Mouse (Mus musculus) limb, embryonic 11.5 days (tissue): ENCODE measurements around the gene Nmrk2. TPM values are rescaled to one million over a fixed set of nuclear protein-coding genes. Genes with fewer than 3 reads are reported as not detected.

Experiments
- ATAC-seq: fragments of 200-750 bp; cut with Nextera tagmentation; 2 replicates; pipeline ENCODE4 v1.8.0; 2017; ENCODE audit warnings: low read depth; ENCODE audit not compliant: insufficient number of reproducible peaks, low FRiP score, low TSS enrichment
- DNase-seq: peaks from one replicate; pipeline ENCODE4 v3.0.0-alpha.2; 2015; ENCODE audit warnings: low spot score
- H3K27ac ChIP-seq: fragments of 300-500 bp; sonication (generic); replicated peaks from 2 replicates; pipeline ENCODE4 v1.5.1; 2014; ENCODE audit warnings: low read depth, mild to moderate bottlenecking, low read length
- H3K27me3 ChIP-seq: fragments of 300-500 bp; sonication (generic); 2 replicates; pipeline ENCODE4 v1.6.1; 2014; ENCODE audit warnings: mild to moderate bottlenecking, low read length, mixed read lengths; ENCODE audit not compliant: control insufficient read depth, insufficient read depth
- H3K36me3 ChIP-seq: fragments of 300-500 bp; sonication (generic); 2 replicates; pipeline ENCODE4 v1.6.1; 2014; ENCODE audit warnings: mild to moderate bottlenecking, low read length, moderate library complexity, mixed read lengths; ENCODE audit not compliant: control insufficient read depth, insufficient read depth
- H3K4me1 ChIP-seq: fragments of 300-500 bp; sonication (generic); 2 replicates; pipeline ENCODE4 v1.6.1; 2014; ENCODE audit warnings: low read length, mixed read lengths; ENCODE audit not compliant: control insufficient read depth, insufficient read depth
- H3K4me2 ChIP-seq: fragments of 300-500 bp; sonication (generic); 2 replicates; pipeline ENCODE4 v1.6.1; 2014; ENCODE audit warnings: low read depth, mild to moderate bottlenecking, moderate library complexity; ENCODE audit not compliant: severe bottlenecking
- H3K4me3 ChIP-seq: fragments of 300-500 bp; sonication (generic); 2 replicates; pipeline ENCODE4 v1.5.1; 2014; ENCODE audit warnings: low read depth, low read length
- H3K9ac ChIP-seq: fragments of 300-500 bp; sonication (generic); 2 replicates; pipeline ENCODE4 v1.6.1; 2014; ENCODE audit warnings: mild to moderate bottlenecking, low read length
- H3K9me3 ChIP-seq: fragments of 300-500 bp; sonication (generic); 2 replicates; pipeline ENCODE4 v1.6.1; 2016; ENCODE audit warnings: low read length; ENCODE audit not compliant: control insufficient read depth
- WGBS: fragments of 180-500 bp; shearing (Covaris S2); extraction: QIAGEN DNeasy Blood & Tissue Kit; methylation state at CpG from one replicate; pipeline ENCODE4 v1.1.7; 2014; 5-methylcytosine and 5-hydroxymethylcytosine counted together
- polyA plus RNA-seq: library from polyadenylated mRNA; unstranded; fragments of >200 nt; fragmentation: Nextera tagmentation; extraction: Ambion mirVana; gene quantifications from 2 replicates; pipeline ENCODE4 v1.2.1, GENCODE M21; 2014

Gene Nmrk2
- polyA plus RNA-seq, 1 experiment from 2014 or later, result 0.08 TPM

DNA sequence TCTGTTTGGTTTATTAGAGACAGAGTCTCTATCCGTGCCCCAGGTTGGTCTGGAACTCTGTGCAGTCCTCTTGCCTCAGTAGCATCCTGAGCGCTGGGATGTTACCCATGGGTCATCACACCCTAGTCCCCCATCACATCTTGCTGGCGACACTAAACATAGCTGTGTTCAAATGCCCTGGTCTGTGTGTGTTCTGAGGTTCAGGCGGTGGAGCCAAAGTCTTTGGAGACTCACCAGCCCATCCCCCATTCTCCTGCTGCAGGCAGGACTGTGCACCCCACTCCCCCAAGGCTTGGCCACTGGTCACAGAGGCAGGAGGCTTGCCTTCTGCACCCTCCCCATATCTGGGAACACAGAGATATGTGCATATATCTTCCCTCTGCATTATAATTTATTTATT is 2.3 kb upstream of the Nmrk2 start:
- 74% methylated on average over 4 of the region's 4 CpGs for WGBS
- Histone ChIP-seq H3K4me1 (no peaks in the 10 kb centered on the region), H3K4me2 (no peak overlapping the region), H3K27me3 (peaks cover 3% of the 10 kb centered on the region; the same call in 1 of the 2 replicates), H3K27ac (no peak overlapping the region), H3K9me3 (no peaks in the 10 kb centered on the region), H3K9ac (no peak overlapping the region), H3K36me3 (no peaks in the 10 kb centered on the region), H3K4me3 (no peak overlapping the region)
- DNase-seq, result no peak
- ATAC-seq, result no peak

- no peaks in the 10 kb centered on the region for H3K4me1 ChIP-seq
- no peak overlapping the region for H3K4me2 ChIP-seq
- no peaks in the 10 kb centered on the region for H3K9me3 ChIP-seq
- no peak overlapping the region for H3K4me3 ChIP-seq
- no peaks in the 10 kb centered on the region for H3K36me3 ChIP-seq
- ATAC-seq, result no peak
- H3K27ac ChIP-seq, result no peak overlapping the region
- H3K27me3 ChIP-seq, result peaks cover 3% of the 10 kb centered on the region; the same call in 1 of the 2 replicates
- 61% methylated on average over 8 of the region's 8 CpGs for WGBS
- no peak for DNase-seq
- H3K9ac ChIP-seq, result no peak overlapping the region
Measured at GRCm38 (mm10) chr10:81202978-81203720, 1.3 kb upstream of the Nmrk2 start.

DNA sequence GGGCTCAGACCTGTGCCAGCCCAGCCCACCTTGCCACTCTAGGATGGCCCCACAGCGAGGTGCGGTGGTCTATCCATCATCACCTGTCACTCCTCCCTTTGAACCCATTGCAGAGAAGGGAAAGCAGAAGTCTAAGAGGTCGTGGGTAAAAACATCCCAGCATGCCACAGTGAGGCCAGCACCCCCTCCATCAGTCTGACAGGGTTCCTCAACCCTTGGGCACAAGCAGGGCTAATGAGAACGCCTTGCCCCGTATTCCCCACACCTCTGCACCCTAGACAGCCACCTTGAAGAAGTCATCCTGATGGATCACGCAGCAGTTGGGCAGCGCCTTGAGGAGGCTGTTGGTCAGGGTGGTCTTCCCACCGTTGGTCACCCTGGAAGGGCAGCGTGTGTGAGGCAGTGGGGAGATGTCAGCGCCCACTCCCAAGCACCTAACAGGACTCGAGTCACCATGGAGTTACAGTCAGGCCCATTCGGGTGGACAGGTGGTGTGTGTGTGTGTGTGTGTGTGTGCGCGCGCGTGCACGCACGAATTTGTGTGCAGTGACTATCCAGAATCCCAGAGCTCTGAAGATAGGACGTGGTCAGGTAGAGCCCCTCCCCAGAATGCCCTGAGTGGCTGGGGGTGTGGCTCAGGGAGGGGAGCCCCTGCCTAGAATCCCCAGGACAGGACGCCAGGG is 1.1 kb downstream of the Nmrk2 start:
- 72% methylated on average over 20 of the region's 20 CpGs for WGBS
- H3K9me3 ChIP-seq, result no peaks in the 10 kb centered on the region
- no peaks in the 10 kb centered on the region for H3K36me3 ChIP-seq
- H3K4me1 ChIP-seq, result no peaks in the 10 kb centered on the region
- no peak for DNase-seq
- H3K4me2 ChIP-seq, result no peak overlapping the region
- no peak overlapping the region for H3K9ac ChIP-seq
- no peak overlapping the region for H3K4me3 ChIP-seq
- H3K27me3 ChIP-seq, result peaks cover 9% of the 10 kb centered on the region
- ATAC-seq, result no peak
- H3K27ac ChIP-seq, result no peak overlapping the region

DNA sequence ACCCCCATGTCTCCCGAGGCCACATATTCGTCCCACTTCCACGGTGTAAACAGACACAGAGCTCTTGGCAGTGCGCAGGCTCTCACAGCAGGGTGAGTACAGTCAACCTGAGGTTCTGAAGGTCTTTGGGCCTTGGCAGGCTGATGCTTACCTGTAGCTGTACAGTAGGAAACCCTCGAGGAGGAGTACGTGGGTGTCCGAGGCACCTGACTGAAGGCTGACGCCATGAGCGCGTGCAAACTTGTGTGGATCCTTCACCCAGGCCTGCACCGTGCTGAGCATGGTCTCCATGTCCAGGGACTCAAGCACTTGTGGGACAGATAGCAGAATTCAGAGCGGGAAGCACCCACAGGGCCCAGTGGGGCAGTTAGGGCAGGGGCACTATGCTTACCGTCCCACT is 1.7 kb downstream of the Nmrk2 start:
- Histone ChIP-seq H3K9me3 (no peaks in the 10 kb centered on the region), H3K4me3 (no peak overlapping the region), H3K36me3 (no peaks in the 10 kb centered on the region), H3K4me2 (no peak overlapping the region), H3K27me3 (peaks cover 15% of the 10 kb centered on the region), H3K27ac (no peak overlapping the region), H3K4me1 (no peaks in the 10 kb centered on the region), H3K9ac (no peak overlapping the region)
- 87% methylated on average over 13 of the region's 13 CpGs for WGBS
- DNase-seq, result no peak
- ATAC-seq, result no peak

DNA sequence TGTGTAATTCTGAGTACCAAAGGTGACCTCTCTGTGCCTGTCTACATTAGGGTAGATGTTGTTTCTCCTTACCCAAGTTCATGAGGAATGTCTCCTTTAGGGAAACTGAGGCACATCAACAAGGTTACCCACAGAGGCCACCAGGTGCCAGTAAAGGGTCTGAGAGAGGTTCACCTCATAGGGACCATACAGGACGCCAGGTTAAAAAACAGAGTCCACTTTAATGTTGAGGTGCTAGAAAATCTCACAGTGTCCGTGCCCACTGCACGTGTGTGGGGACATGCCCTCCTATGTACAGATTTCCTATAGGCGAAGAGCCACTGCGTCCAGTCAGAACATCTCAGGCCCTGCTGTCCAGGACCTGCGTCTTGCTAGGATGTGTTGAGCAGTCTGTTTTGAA is 2.9 kb downstream of the Nmrk2 start:
- peaks cover 3% of the 10 kb centered on the region; the same call in 1 of the 2 replicates for H3K4me1 ChIP-seq
- no peaks in the 10 kb centered on the region for H3K9me3 ChIP-seq
- H3K4me3 ChIP-seq, result no peak overlapping the region
- H3K27ac ChIP-seq, result no peak overlapping the region
- no peak overlapping the region for H3K4me2 ChIP-seq
- no peak for DNase-seq
- peaks cover 26% of the 10 kb centered on the region for H3K27me3 ChIP-seq
- no peak for ATAC-seq
- H3K36me3 ChIP-seq, result no peaks in the 10 kb centered on the region
- WGBS, result 82% methylated on average over 6 of the region's 6 CpGs
- no peak overlapping the region for H3K9ac ChIP-seq

GRCm38 (mm10) chr10:81198230-81198629 is 3.6 kb downstream of the Nmrk2 start:
- DNase-seq, result peak; percentile 86
- Histone ChIP-seq H3K4me3 (no peak overlapping the region), H3K27me3 (peaks cover 30% of the 10 kb centered on the region), H3K9ac (no peak overlapping the region), H3K27ac (no peak overlapping the region), H3K4me2 (no peak overlapping the region), H3K36me3 (no peaks in the 10 kb centered on the region), H3K9me3 (no peaks in the 10 kb centered on the region), H3K4me1 (peaks cover 5% of the 10 kb centered on the region; the same call in 1 of the 2 replicates)
- ATAC-seq, result no peak
- WGBS, result 2% methylated on average over 9 of the region's 9 CpGs

- 57% methylated on average over 6 of the region's 6 CpGs for WGBS
- no peak overlapping the region for H3K27ac ChIP-seq
- H3K4me2 ChIP-seq, result no peak overlapping the region
- no peaks in the 10 kb centered on the region for H3K36me3 ChIP-seq
- no peak overlapping the region for H3K4me3 ChIP-seq
- H3K27me3 ChIP-seq, result peaks cover 32% of the 10 kb centered on the region
- H3K4me1 ChIP-seq, result peaks cover 8% of the 10 kb centered on the region; the same call in 1 of the 2 replicates
- H3K9me3 ChIP-seq, result no peaks in the 10 kb centered on the region
- H3K9ac ChIP-seq, result no peak overlapping the region
- DNase-seq, result no peak
- no peak for ATAC-seq
Measured at GRCm38 (mm10) chr10:81197305-81197704, 4.5 kb downstream of the Nmrk2 start.

DNA sequence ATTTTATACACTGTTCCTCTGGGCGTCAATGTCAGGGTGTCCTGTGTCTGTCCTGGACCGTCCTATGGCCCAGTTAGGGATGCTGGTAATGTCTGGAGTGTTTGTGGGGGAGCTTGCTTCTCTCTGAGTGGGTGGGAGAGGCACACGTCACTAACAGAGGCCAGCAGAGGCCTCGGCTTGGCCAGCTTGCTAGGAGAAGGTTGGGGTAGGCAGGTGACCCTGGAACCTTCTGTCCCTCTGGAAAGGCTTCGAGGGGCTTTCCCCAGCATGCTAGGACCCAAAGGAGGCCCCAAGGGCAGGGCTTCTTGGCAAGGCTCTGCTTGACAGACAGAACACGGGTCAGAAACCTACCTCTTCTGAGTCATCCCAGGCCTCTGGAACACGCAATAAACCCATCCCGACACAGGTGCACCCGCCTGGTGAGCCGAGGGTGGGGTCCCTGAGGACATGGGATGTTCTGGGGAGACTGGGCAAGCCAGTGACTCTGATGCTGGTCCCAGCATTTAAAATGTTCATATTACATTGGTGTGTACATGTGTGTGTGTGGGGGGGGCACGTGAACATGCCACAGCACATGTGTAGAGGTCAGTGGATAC is 5.3 kb downstream of the Nmrk2 start:
- H3K4me2 ChIP-seq, result no peak overlapping the region
- H3K27ac ChIP-seq, result no peak overlapping the region
- H3K9me3 ChIP-seq, result no peaks in the 10 kb centered on the region
- no peak overlapping the region for H3K4me3 ChIP-seq
- H3K4me1 ChIP-seq, result peaks cover 12% of the 10 kb centered on the region; the same call in 1 of the 2 replicates
- DNase-seq, result no peak
- ATAC-seq, result no peak
- H3K9ac ChIP-seq, result no peak overlapping the region
- WGBS, result 65% methylated on average over 11 of the region's 11 CpGs
- H3K27me3 ChIP-seq, result peaks cover 32% of the 10 kb centered on the region
- no peaks in the 10 kb centered on the region for H3K36me3 ChIP-seq
